Comparison of ENCODE assay signal across 26 mouse cellular contexts in genomic region chr10:56914103-56914502, GRCm38 (mm10).
A peak's percentile ranks its signal among the peaks of the same experiment; 100 is the strongest.
DNase-seq lines count a peak whose midpoint lies in the region; ATAC-seq and TF ChIP-seq lines count a peak whose summit lies in the region.
"Had no signal": no experiment of that assay in that cellular context is flagged by ENCODE, and none has a peak within 500 bp of the region (broad histone marks: within the 10 kb centered on the region; RNA-seq: fewer than 3 reads in every experiment).

No protein-coding gene starts in this region.

- DNase-seq in embryonic facial prominence, embryonic 10.5 days (ENCODE audit: low spot score): no peak
- DNase-seq in heart, postnatal 36 days: no peak
- DNase-seq in heart, adult 2 months: no peak
- DNase-seq in kidney, adult 2 months: no peak
- DNase-seq in kidney, postnatal 36 days: no peak
- DNase-seq: adrenal gland, adult 8-10 months; adrenal gland, postnatal 25 days; cerebellum, adult 11-12 months; cerebellum, adult 8-10 months; cerebellum, postnatal 10 days; cerebellum, postnatal 36 days; embryo, embryonic 11 days; gastrocnemius, postnatal 25 days; heart, postnatal 4 days; kidney, adult 18-20 months had no signal

- ATAC-seq in embryonic facial prominence, embryonic 15.5 days (ENCODE audit: insufficient number of reproducible peaks, low FRiP score, low TSS enrichment, low read depth): no peak
- ATAC-seq in heart, embryonic 12.5 days (ENCODE audit: insufficient number of reproducible peaks, low FRiP score): peak; percentile 57; the same call in 1 of the 2 replicates
- ATAC-seq in heart, embryonic 15.5 days (replicated peaks; ENCODE audit: insufficient number of reproducible peaks, insufficient read depth, low FRiP score, low read depth): no peak
- ATAC-seq: activated CD4-positive, CD25-positive, alpha-beta regulatory T cell, adult 4 months; forebrain, embryonic 15.5 days; hindbrain, postnatal 0 days; inflammation-experienced regulatory T-cells, adult 6 months; intestine, embryonic 16.5 days had no signal

- TF ChIP-seq CTCF in heart, adult 2 months (IDR thresholded peaks at IDR 0.05): no peak
- TF ChIP-seq CTCF in kidney, adult 2 months (conservative IDR thresholded peaks at IDR 0.05; ENCODE audit: insufficient read depth, insufficient read length, low read depth, low read length): no peak

- no peak overlapping the region for H3K4me3 ChIP-seq in embryonic facial prominence, embryonic 15.5 days (replicated peaks)
- no peak overlapping the region for H3K4me3 ChIP-seq in embryonic facial prominence, embryonic 10.5 days
- no peak overlapping the region for H3K4me3 ChIP-seq in heart, embryonic 12.5 days
- no peak overlapping the region for H3K4me3 ChIP-seq in heart, embryonic 15.5 days
- no peak overlapping the region for H3K4me3 ChIP-seq in heart, adult 2 months
- no peak overlapping the region for H3K4me3 ChIP-seq in kidney, adult 2 months (ENCODE audit: insufficient read depth, low read depth, low read length)
- H3K4me3 ChIP-seq: erythroblast, embryonic 14.5 days; forebrain, embryonic 12.5 days; forebrain, embryonic 15.5 days had no signal

- no peaks in the 10 kb centered on the region for H3K79me2 ChIP-seq in heart, adult 2 months (replicated peaks; ENCODE audit: control insufficient read depth, insufficient read depth, low read length)

- no peaks in the 10 kb centered on the region for H3K36me3 ChIP-seq in embryonic facial prominence, embryonic 15.5 days
- H3K36me3 ChIP-seq in embryonic facial prominence, embryonic 10.5 days (replicated peaks): no peaks in the 10 kb centered on the region
- no peaks in the 10 kb centered on the region for H3K36me3 ChIP-seq in heart, embryonic 12.5 days
- no peaks in the 10 kb centered on the region for H3K36me3 ChIP-seq in heart, embryonic 15.5 days
- no peaks in the 10 kb centered on the region for H3K36me3 ChIP-seq in heart, adult 2 months (ENCODE audit: control insufficient read depth, insufficient read depth, low read length)
- no peaks in the 10 kb centered on the region for H3K36me3 ChIP-seq in kidney, adult 2 months (ENCODE audit: control insufficient read depth, insufficient read depth, low read length)
- H3K36me3 ChIP-seq: forebrain, embryonic 12.5 days; forebrain, embryonic 15.5 days had no signal

- H3K27ac ChIP-seq in embryonic facial prominence, embryonic 15.5 days (replicated peaks): peak overlapping the region; percentile 52; the same call in 1 of the 2 replicates
- H3K27ac ChIP-seq in embryonic facial prominence, embryonic 10.5 days (replicated peaks): no peak overlapping the region; the same call in 1 of the 2 replicates
- H3K27ac ChIP-seq in heart, embryonic 12.5 days (ENCODE audit: poor library complexity, severe bottlenecking): peak overlapping the region; percentile 69; the same call in 1 of the 2 replicates
- peak overlapping the region; percentile 53 for H3K27ac ChIP-seq in heart, embryonic 15.5 days
- no peak overlapping the region for H3K27ac ChIP-seq in heart, adult 2 months
- H3K27ac ChIP-seq in kidney, adult 2 months (ENCODE audit: insufficient read depth, low read depth, low read length): peak overlapping the region; percentile 68; the same call in 1 of the 2 replicates
- H3K27ac ChIP-seq: forebrain, embryonic 12.5 days; forebrain, embryonic 15.5 days; hindbrain, embryonic 14.5 days; hindbrain, postnatal 0 days had no signal

- intact Hi-C loops in heart, postnatal 36 days (cut with DNase I): no loop called here
- intact Hi-C loops in heart, adult 2 months (cut with DNase I): no loop called here

- no peaks in the 10 kb centered on the region for H3K27me3 ChIP-seq in embryonic facial prominence, embryonic 15.5 days
- no peaks in the 10 kb centered on the region for H3K27me3 ChIP-seq in embryonic facial prominence, embryonic 10.5 days (replicated peaks; ENCODE audit: low read depth, poor library complexity, severe bottlenecking)
- H3K27me3 ChIP-seq in heart, embryonic 12.5 days (replicated peaks): no peaks in the 10 kb centered on the region
- no peaks in the 10 kb centered on the region for H3K27me3 ChIP-seq in heart, embryonic 15.5 days
- no peaks in the 10 kb centered on the region for H3K27me3 ChIP-seq in heart, adult 2 months (ENCODE audit: control insufficient read depth, insufficient read depth, low read length)
- no peaks in the 10 kb centered on the region for H3K27me3 ChIP-seq in kidney, adult 2 months (replicated peaks; ENCODE audit: control insufficient read depth, insufficient read depth, low read length)
- H3K27me3 ChIP-seq: forebrain, embryonic 12.5 days; forebrain, embryonic 15.5 days had no signal

- no peaks in the 10 kb centered on the region for H3K4me1 ChIP-seq in embryonic facial prominence, embryonic 15.5 days
- peaks cover 10% of the 10 kb centered on the region for H3K4me1 ChIP-seq in embryonic facial prominence, embryonic 10.5 days
- peaks cover 8% of the 10 kb centered on the region for H3K4me1 ChIP-seq in heart, embryonic 12.5 days (replicated peaks)
- peaks cover 9% of the 10 kb centered on the region for H3K4me1 ChIP-seq in heart, embryonic 15.5 days (replicated peaks)
- H3K4me1 ChIP-seq in heart, adult 2 months (ENCODE audit: control insufficient read depth, insufficient read depth, low read length): no peaks in the 10 kb centered on the region
- no peaks in the 10 kb centered on the region; the same call in 1 of the 2 replicates for H3K4me1 ChIP-seq in kidney, adult 2 months (ENCODE audit: control insufficient read depth, insufficient read depth, low read length)
- H3K4me1 ChIP-seq: forebrain, embryonic 12.5 days; forebrain, embryonic 15.5 days had no signal

- no peak for TF ChIP-seq EP300 in heart, adult 2 months (IDR thresholded peaks at IDR 0.05; ENCODE audit: insufficient read depth, low read depth, low read length)

- H3K9ac ChIP-seq in embryonic facial prominence, embryonic 15.5 days: no peak overlapping the region
- no peak overlapping the region for H3K9ac ChIP-seq in heart, embryonic 12.5 days
- no peak overlapping the region for H3K9ac ChIP-seq in heart, embryonic 15.5 days
- no peak overlapping the region for H3K9ac ChIP-seq in heart, adult 2 months (ENCODE audit: low read depth, low read length)
- H3K9ac ChIP-seq: forebrain, embryonic 12.5 days; forebrain, embryonic 15.5 days; hindbrain, embryonic 14.5 days had no signal

- H3K9me3 ChIP-seq in embryonic facial prominence, embryonic 15.5 days (replicated peaks): no peaks in the 10 kb centered on the region
- no peaks in the 10 kb centered on the region for H3K9me3 ChIP-seq in embryonic facial prominence, embryonic 10.5 days
- H3K9me3 ChIP-seq in heart, embryonic 12.5 days (replicated peaks): no peaks in the 10 kb centered on the region
- no peaks in the 10 kb centered on the region for H3K9me3 ChIP-seq in heart, embryonic 15.5 days (replicated peaks)
- H3K9me3 ChIP-seq: forebrain, embryonic 12.5 days; forebrain, embryonic 15.5 days had no signal

- no peak overlapping the region for H3K4me2 ChIP-seq in embryonic facial prominence, embryonic 15.5 days (replicated peaks)
- H3K4me2 ChIP-seq in heart, embryonic 12.5 days: no peak overlapping the region
- H3K4me2 ChIP-seq in heart, embryonic 15.5 days: no peak overlapping the region
- H3K4me2 ChIP-seq: forebrain, embryonic 12.5 days; forebrain, embryonic 15.5 days; hindbrain, embryonic 14.5 days had no signal

- WGBS in embryonic facial prominence, embryonic 15.5 days: 67% methylated on average over 5 of the region's 5 CpGs
- WGBS in embryonic facial prominence, embryonic 10.5 days: 84% methylated on average over 5 of the region's 5 CpGs
- 43% methylated on average over 5 of the region's 5 CpGs for WGBS in heart, embryonic 12.5 days
- 44% methylated on average over 5 of the region's 5 CpGs for whole genome bisulfite sequencing in heart, embryonic 15.5 days
- 54% methylated on average over 5 of the region's 5 CpGs for WGBS in heart, adult 2 months
- WGBS in kidney, adult 2 months: 81% methylated on average over 5 of the region's 5 CpGs

- no peak for TF ChIP-seq POLR2A in heart, adult 2 months (IDR thresholded peaks at IDR 0.05; ENCODE audit: insufficient read depth, low read depth, low read length)
- no peak for TF ChIP-seq POLR2A in kidney, adult 2 months (IDR thresholded peaks at IDR 0.05; ENCODE audit: low read depth, low read length)

Comparison
In these comparisons a context has a peak if more than half of its experiments do, and no peak if none do; other contexts are left out.
1. H3K27ac ChIP-seq: peak in embryonic facial prominence, embryonic 15.5 days (single experiment), heart, embryonic 12.5 days (single experiment), heart, embryonic 15.5 days (single experiment) and kidney, adult 2 months (single experiment); none in embryonic facial prominence, embryonic 10.5 days (single experiment) and heart, adult 2 months (single experiment).